Mouse (Mus musculus) neural tube, embryonic 12.5 days (tissue): ENCODE measurements around the gene 2310057J18Rik. TPM values are rescaled to one million over a fixed set of nuclear protein-coding genes. Genes with fewer than 3 reads are reported as not detected.
"Not testable (repeated sequence)": the region's sequence is repeated elsewhere in the genome, so short reads cannot be mapped to it uniquely, and the experiment has no call there.

ENCODE experiments used
- ATAC-seq: fragments of 200-750 bp; cut with Nextera tagmentation; 2 replicates; pipeline ENCODE4 v1.8.0; 2017; ENCODE audit warnings: low read depth, mild to moderate bottlenecking, moderate TSS enrichment, moderate library complexity; ENCODE audit not compliant: low FRiP score
- H3K27ac ChIP-seq: fragments of 300-500 bp; sonication (generic); 2 replicates; pipeline ENCODE4 v1.5.1; 2016
- H3K27me3 ChIP-seq: fragments of 300-500 bp; sonication (generic); replicated peaks from 2 replicates; pipeline ENCODE4 v1.6.1; 2016; ENCODE audit warnings: mild to moderate bottlenecking
- H3K36me3 ChIP-seq: fragments of 300-500 bp; sonication (generic); 2 replicates; pipeline ENCODE4 v1.6.1; 2016; ENCODE audit warnings: mild to moderate bottlenecking
- H3K4me1 ChIP-seq: fragments of 300-500 bp; sonication (generic); 2 replicates; pipeline ENCODE4 v1.6.1; 2016
- H3K4me2 ChIP-seq: fragments of 300-500 bp; sonication (generic); replicated peaks from 2 replicates; pipeline ENCODE4 v1.6.1; 2016; ENCODE audit warnings: mild to moderate bottlenecking
- H3K4me3 ChIP-seq: fragments of 300-500 bp; sonication (generic); 2 replicates; pipeline ENCODE4 v1.5.1; 2016
- H3K9ac ChIP-seq: fragments of 300-500 bp; sonication (generic); 2 replicates; pipeline ENCODE4 v1.6.1; 2016; ENCODE audit warnings: mild to moderate bottlenecking
- H3K9me3 ChIP-seq: fragments of 300-500 bp; sonication (generic); 2 replicates; pipeline ENCODE4 v1.6.1; 2016; ENCODE audit warnings: mild to moderate bottlenecking
- WGBS: fragments of 180-500 bp; shearing (Covaris S2); methylation state at CpG from one replicate; pipeline ENCODE4 v1.1.7; 2016; 5-methylcytosine and 5-hydroxymethylcytosine counted together
- polyA plus RNA-seq: library from polyadenylated mRNA; unstranded; fragments of >200 nt; fragmentation: Nextera tagmentation; extraction: Ambion mirVana; gene quantifications from 2 replicates; pipeline ENCODE4 v1.2.1, GENCODE M21; 2016

Gene 2310057J18Rik
- polyA plus RNA-seq, result not detected in 2 replicates

DNA sequence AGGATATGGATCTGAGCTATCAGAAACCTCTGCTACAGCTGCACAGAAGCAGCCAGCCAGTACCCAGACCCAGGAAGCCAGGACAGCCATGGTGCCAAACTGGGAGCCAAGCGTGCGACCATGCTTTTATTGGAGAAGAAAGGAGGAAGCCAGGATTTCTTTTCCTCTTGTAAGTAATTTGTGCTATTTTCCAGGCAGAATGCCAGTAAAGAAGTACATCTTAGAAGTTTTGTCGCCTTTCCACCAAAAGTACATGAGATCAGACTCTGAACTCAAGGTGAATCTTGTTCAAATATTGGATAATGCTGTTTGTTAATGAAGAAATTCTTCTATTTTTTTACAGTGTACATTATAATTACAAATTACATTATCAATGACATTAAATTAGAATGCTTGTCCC is at the start of gene 2310057J18Rik:
Gene 2310057J18Rik (minus strand): TSS at position 101 of the 400 bp plus-strand sequence.
- H3K4me1 ChIP-seq, result no peaks in the 10 kb centered on the region
- no peaks in the 10 kb centered on the region for H3K9me3 ChIP-seq
- H3K4me2 ChIP-seq, result no peak within 1 kb of the TSS
- H3K9ac ChIP-seq, result no peak within 1 kb of the TSS
- no peaks in the 10 kb centered on the region for H3K27me3 ChIP-seq
- no peak within 1 kb of the TSS for H3K4me3 ChIP-seq
- WGBS, result 86% methylated on average over 3 of the region's 3 CpGs
- ATAC-seq, result no peak
- H3K27ac ChIP-seq, result no peak within 1 kb of the TSS
- H3K36me3 ChIP-seq, result no peaks in the 10 kb centered on the region

DNA sequence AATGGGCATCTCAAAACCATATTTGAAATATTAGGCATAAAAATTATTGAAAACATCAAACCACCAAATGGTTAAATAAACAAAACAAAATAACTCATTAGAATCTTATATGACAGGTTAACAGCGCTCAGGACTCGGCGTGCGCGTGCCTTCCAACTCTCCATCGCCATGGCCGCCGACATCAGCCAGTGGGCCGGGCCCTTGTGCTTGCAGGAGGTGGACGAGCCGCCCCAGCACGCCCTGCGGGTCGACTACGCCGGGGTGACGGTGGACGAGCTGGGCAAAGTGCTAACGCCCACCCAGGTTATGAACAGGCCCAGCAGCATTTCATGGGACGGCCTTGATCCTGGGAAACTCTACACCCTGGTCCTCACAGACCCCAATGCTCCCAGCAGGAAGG is 43.9 kb upstream of the 2310057J18Rik start:
- H3K4me1 ChIP-seq, H3K9me3 ChIP-seq: not testable (repeated sequence)

GRCm38 (mm10) chr10:29019496-29020270 is 33.6 kb upstream of the 2310057J18Rik start:
- Histone ChIP-seq H3K27ac (no peak overlapping the region), H3K9me3 (no peaks in the 10 kb centered on the region), H3K4me3 (no peak overlapping the region), H3K4me1 (no peaks in the 10 kb centered on the region), H3K27me3 (no peaks in the 10 kb centered on the region), H3K4me2 (no peak overlapping the region), H3K36me3 (no peaks in the 10 kb centered on the region), H3K9ac (no peak overlapping the region)
- 75% methylated on average over 7 of the region's 7 CpGs for WGBS
- no peak for ATAC-seq

More for the DNA sequence above, 43.9 kb upstream of the 2310057J18Rik start:
- 97% methylated on average over 11 of the region's 20 CpGs for WGBS
- H3K27ac ChIP-seq, H3K4me2 ChIP-seq, ATAC-seq, H3K36me3 ChIP-seq, H3K9ac ChIP-seq, H3K27me3 ChIP-seq, H3K4me3 ChIP-seq: not testable (repeated sequence)

- Histone ChIP-seq H3K4me2 (no peak overlapping the region), H3K4me1 (no peaks in the 10 kb centered on the region), H3K9ac (no peak overlapping the region), H3K27ac (no peak overlapping the region), H3K27me3 (no peaks in the 10 kb centered on the region), H3K9me3 (no peaks in the 10 kb centered on the region), H3K4me3 (no peak overlapping the region), H3K36me3 (no peaks in the 10 kb centered on the region)
- ATAC-seq, result no peak
Observed at GRCm38 (mm10) chr10:28997776-28998175, 11.7 kb upstream of the 2310057J18Rik start.

GRCm38 (mm10) chr10:28988990-28989389 is 2.9 kb upstream of the 2310057J18Rik start:
- Histone ChIP-seq H3K9me3 (no peaks in the 10 kb centered on the region), H3K36me3 (no peaks in the 10 kb centered on the region), H3K9ac (no peak overlapping the region), H3K4me3 (no peak overlapping the region), H3K4me1 (no peaks in the 10 kb centered on the region), H3K27me3 (no peaks in the 10 kb centered on the region), H3K27ac (no peak overlapping the region), H3K4me2 (no peak overlapping the region)
- ATAC-seq, result no peak
- WGBS, result 81% methylated on average over 2 of the region's 2 CpGs

DNA sequence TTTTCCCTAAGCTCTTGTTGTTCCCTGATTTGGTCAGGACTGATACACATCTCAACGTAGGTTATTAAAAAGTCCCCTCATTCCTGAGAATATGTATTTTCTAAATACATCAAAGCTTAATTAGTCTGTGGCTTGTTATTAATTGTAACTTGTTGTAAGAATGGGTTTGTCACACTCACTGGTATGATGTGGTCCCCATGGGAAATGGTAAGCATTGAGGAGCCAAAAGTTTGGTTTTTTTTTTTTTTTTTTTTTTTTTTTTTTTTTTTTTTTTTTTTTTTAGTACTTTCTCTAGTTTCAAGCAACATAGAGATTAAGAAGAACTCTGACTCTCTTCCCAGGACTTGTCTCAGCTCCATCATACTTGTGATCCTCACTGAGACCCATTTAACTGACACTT is 17.9 kb downstream of the 2310057J18Rik start:
- Histone ChIP-seq H3K9ac (no peak overlapping the region), H3K4me1 (no peaks in the 10 kb centered on the region)
- 90% methylated on average over 1 of the region's 1 CpGs for WGBS

GRCm38 (mm10) chr10:28955138-28955537 is 31.0 kb downstream of the 2310057J18Rik start:
- Histone ChIP-seq H3K9me3 (no peaks in the 10 kb centered on the region), H3K36me3 (no peaks in the 10 kb centered on the region), H3K4me1 (no peaks in the 10 kb centered on the region), H3K27ac (no peak overlapping the region), H3K27me3 (no peaks in the 10 kb centered on the region), H3K9ac (no peak overlapping the region), H3K4me2 (no peak overlapping the region), H3K4me3 (no peak overlapping the region)
- ATAC-seq, result peak; percentile 73; the same call in 1 of the 2 replicates
- WGBS, result 56% methylated on average over 4 of the region's 4 CpGs

More for the DNA sequence above, 17.9 kb downstream of the 2310057J18Rik start:
- Histone ChIP-seq H3K27me3 (no peaks in the 10 kb centered on the region), H3K4me2 (no peak overlapping the region), H3K27ac (no peak overlapping the region), H3K36me3 (no peaks in the 10 kb centered on the region), H3K9me3 (no peaks in the 10 kb centered on the region), H3K4me3 (no peak overlapping the region)
- ATAC-seq, result no peak

- H3K36me3 ChIP-seq, result no peaks in the 10 kb centered on the region
Observed at GRCm38 (mm10) chr10:28954515-28954914, 31.6 kb downstream of the 2310057J18Rik start.

More at GRCm38 (mm10) chr10:28954515-28954914, 31.6 kb downstream of the 2310057J18Rik start:
- ATAC-seq, result peak; percentile 47; the same call in 1 of the 2 replicates
- H3K4me3 ChIP-seq, result no peak overlapping the region
- H3K27ac ChIP-seq, result no peak overlapping the region
- no peak overlapping the region for H3K4me2 ChIP-seq
- no peaks in the 10 kb centered on the region for H3K4me1 ChIP-seq
- H3K9me3 ChIP-seq, result no peaks in the 10 kb centered on the region
- no peaks in the 10 kb centered on the region for H3K27me3 ChIP-seq
- 76% methylated on average over 4 of the region's 4 CpGs for WGBS
- H3K9ac ChIP-seq, result no peak overlapping the region

Other genes with a start within 250 kb of the 2310057J18Rik start
- gene Soga3, start 157.5 kb upstream of the 2310057J18Rik start, polyA plus RNA-seq, result 79.9 and 80.6 TPM in 2 replicates
- 6.1 and 6.7 TPM in 2 replicates for gene Gm49353, start 212.7 kb upstream of the 2310057J18Rik start, polyA plus RNA-seq
- gene 9330159F19Rik, start 225.3 kb upstream of the 2310057J18Rik start, polyA plus RNA-seq, result 12.8 and 13.8 TPM in 2 replicates